Mouse (Mus musculus): ENCODE data around the gene Prpf31.

DNA sequence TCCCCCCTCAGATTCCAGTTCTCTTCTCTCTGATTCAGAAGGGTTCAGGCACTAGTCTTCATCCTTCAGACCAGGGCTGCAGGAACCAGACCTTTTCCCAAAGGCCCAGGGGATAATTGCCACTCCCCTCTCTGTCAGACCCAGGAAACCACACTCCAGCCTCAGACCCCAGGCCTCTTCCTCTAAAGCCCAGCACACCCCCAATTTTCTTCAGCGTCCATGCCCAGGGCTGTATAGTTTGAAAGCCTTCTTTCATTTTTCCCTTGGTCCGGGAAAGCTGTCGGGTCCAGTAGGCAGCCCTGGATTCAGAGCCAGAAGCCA is 45.4 kb downstream of the Prpf31 start:
- TF ChIP-seq CTCF (IDR thresholded peaks at IDR 0.05; ENCODE audit: low read depth) = no peak
- TF ChIP-seq EP300 (IDR thresholded peaks at IDR 0.05; ENCODE audit: low read depth) = no peak

Measured in heart, postnatal 0 days (tissue).